Mouse (Mus musculus): Measurements from ENCODE around the gene Il1rap. TPM values are rescaled to one million over a fixed set of nuclear protein-coding genes. Genes with fewer than 3 reads are reported as not detected.

Gene Il1rap
- 9.0 to 10.2 TPM (median 9.5 TPM) in 4 replicates for total RNA-seq (2023)

GRCm38 (mm10) chr16:26581048-26581912 lies at the start of gene Il1rap:
Il1rap (plus strand) TSS chr16:26581704.

Other genes with a start within 250 kb of the Il1rap start
- not detected in 4 replicates for gene Cldn1, start 209.9 kb upstream of the Il1rap start, total RNA-seq (2023)
- not detected in 4 replicates for gene Cldn16, start 118.6 kb upstream of the Il1rap start, total RNA-seq (2023)
- gene Tmem207, start 54.9 kb upstream of the Il1rap start, total RNA-seq (2023): not detected in 4 replicates